Mouse (Mus musculus) olfactory bulb, adult 2 months (tissue): ENCODE measurements around the gene Hs3st3a1.

Experiments used
- CTCF ChIP-seq: fragments of 200-500 bp; IDR thresholded peaks from 2 replicates; pipeline ENCODE4 v1.5.1; 2012; ENCODE audit warnings: low read depth, mild to moderate bottlenecking, low read length, moderate library complexity; ENCODE audit not compliant: insufficient read depth
- POLR2A ChIP-seq: fragments of 200-500 bp; IDR thresholded peaks from 2 replicates; pipeline ENCODE4 v1.6.1; 2012; ENCODE audit warnings: mild to moderate bottlenecking, low read depth, low read length, moderate library complexity; ENCODE audit not compliant: insufficient read depth

- TF ChIP-seq POLR2A = no peak
- no peak for TF ChIP-seq CTCF
These were observed at the start of gene Hs3st3a1 for GRCm38 (mm10) chr11:64434611-64435545.
